Mouse (Mus musculus): ENCODE measurements around the gene Samd1. TPM values are rescaled to one million over a fixed set of nuclear protein-coding genes. Genes with fewer than 3 reads are reported as not detected.
"Not testable (repeated sequence)": the region's sequence is repeated elsewhere in the genome, so short reads cannot be mapped to it uniquely, and the experiment has no call there.

Gene Samd1
- polyA plus RNA-seq, 1 experiment from 2014 or later, result 16.5 TPM

GRCm38 (mm10) chr8:83980250-83980649 is 17.2 kb upstream of the Samd1 start:
- Histone ChIP-seq H3K4me2 (ENCODE audit: low read depth) (no peak overlapping the region), H3K9me3 (ENCODE audit: control insufficient read depth, low read length) (no peaks in the 10 kb centered on the region), H3K4me3 (ENCODE audit: low read depth, low read length) (no peak overlapping the region), H3K9ac (ENCODE audit: low read length) (no peak overlapping the region), H3K4me1 (ENCODE audit: control insufficient read depth, insufficient read depth, low read length) (no peaks in the 10 kb centered on the region), H3K27me3 (ENCODE audit: control insufficient read depth, insufficient read depth, low read length) (no peaks in the 10 kb centered on the region), H3K27ac (ENCODE audit: low read depth, low read length) (no peak overlapping the region), H3K36me3 (ENCODE audit: control insufficient read depth, insufficient read depth, low read length) (peaks cover 18% of the 10 kb centered on the region)
- DNase-seq (ENCODE audit: low spot score), result no peak
- WGBS, result 94% methylated on average over 1 of the region's 1 CpGs
- ATAC-seq (ENCODE audit: insufficient read depth, low FRiP score, low TSS enrichment), result no peak

DNA sequence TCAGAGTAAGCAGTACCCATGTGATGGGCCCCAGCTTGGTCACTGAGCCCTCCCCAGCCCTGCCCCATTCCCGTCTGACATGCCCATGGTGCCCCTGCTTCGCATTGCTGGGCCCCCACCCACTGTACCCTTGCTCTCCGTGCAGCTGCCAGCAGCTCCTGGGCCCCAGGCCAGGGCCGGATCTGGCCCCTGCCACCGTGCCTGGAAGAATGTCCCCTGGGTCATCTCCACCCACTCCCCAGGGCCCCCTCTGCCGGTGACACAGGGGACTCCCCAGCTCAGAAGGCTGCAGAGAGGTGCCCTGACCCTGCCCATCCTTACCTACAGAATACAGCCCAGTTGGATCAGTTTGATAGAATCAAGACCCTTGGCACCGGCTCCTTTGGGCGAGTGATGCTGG is 16.6 kb upstream of the Samd1 start:
- Histone ChIP-seq H3K36me3 (ENCODE audit: control insufficient read depth, insufficient read depth, low read length) (peaks cover 18% of the 10 kb centered on the region), H3K27ac (ENCODE audit: low read depth, low read length) (no peak overlapping the region), H3K9ac (ENCODE audit: low read length) (no peak overlapping the region), H3K4me2 (ENCODE audit: low read depth) (no peak overlapping the region), H3K9me3 (ENCODE audit: control insufficient read depth, low read length) (no peaks in the 10 kb centered on the region), H3K27me3 (ENCODE audit: control insufficient read depth, insufficient read depth, low read length) (no peaks in the 10 kb centered on the region), H3K4me3 (ENCODE audit: low read depth, low read length) (no peak overlapping the region), H3K4me1 (ENCODE audit: control insufficient read depth, insufficient read depth, low read length) (no peaks in the 10 kb centered on the region)
- DNase-seq (ENCODE audit: low spot score), result no peak
- WGBS, result 89% methylated on average over 8 of the region's 8 CpGs
- ATAC-seq (ENCODE audit: insufficient read depth, low FRiP score, low TSS enrichment), result no peak

DNA sequence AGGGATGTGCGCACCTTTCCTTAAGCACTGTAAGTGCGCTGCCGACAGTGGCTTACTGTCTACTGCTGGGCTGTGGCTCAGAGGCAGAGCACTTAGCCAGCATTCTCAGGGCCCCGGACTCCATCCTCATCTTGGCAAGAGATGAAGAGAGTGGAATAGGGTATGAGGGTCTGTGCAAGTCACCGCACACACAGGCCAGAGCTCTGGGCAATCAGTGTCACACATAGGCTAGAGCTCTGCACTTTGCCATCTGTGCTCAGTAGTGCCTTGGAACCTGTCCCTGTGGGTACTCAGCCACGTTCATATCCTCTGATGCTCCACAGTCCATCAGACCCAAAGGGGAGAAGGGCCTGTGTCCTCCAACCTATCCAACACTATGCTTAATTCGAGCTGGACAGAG is 15.9 kb upstream of the Samd1 start:
- H3K4me3 ChIP-seq (ENCODE audit: low read depth, low read length), result no peak overlapping the region
- 95% methylated on average over 7 of the region's 7 CpGs for WGBS
- H3K4me1 ChIP-seq (ENCODE audit: control insufficient read depth, insufficient read depth, low read length), result no peaks in the 10 kb centered on the region
- H3K27me3 ChIP-seq (ENCODE audit: control insufficient read depth, insufficient read depth, low read length), result no peaks in the 10 kb centered on the region
- H3K4me2 ChIP-seq (ENCODE audit: low read depth), result no peak overlapping the region
- no peak overlapping the region for H3K27ac ChIP-seq (ENCODE audit: low read depth, low read length)
- no peaks in the 10 kb centered on the region for H3K9me3 ChIP-seq (ENCODE audit: control insufficient read depth, low read length)
- no peak for ATAC-seq (ENCODE audit: insufficient read depth, low FRiP score, low TSS enrichment)
- H3K36me3 ChIP-seq (ENCODE audit: control insufficient read depth, insufficient read depth, low read length), result peaks cover 22% of the 10 kb centered on the region
- no peak for DNase-seq (ENCODE audit: low spot score)
- no peak overlapping the region for H3K9ac ChIP-seq (ENCODE audit: low read length)

DNA sequence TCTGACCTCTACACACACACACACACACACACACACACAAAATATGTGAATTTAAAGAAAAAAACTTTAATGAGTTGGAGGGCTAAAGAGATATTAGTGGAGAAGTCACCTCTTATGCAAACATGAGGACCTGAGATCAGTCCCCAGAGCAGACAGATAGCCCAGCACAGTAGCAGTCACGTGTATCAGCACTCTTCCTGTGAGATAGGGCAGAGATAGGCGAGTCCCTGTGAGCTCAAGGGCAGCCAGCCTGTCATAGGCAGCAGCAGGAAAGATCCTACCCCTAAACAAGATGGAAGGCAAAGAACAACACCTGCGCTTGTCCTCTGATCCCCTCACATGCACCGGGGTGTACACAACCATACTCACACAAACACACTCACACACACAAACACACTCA is 15.0 kb upstream of the Samd1 start:
- Histone ChIP-seq H3K9ac (ENCODE audit: low read length) (no peak overlapping the region), H3K4me3 (ENCODE audit: low read depth, low read length) (no peak overlapping the region), H3K27ac (ENCODE audit: low read depth, low read length) (no peak overlapping the region), H3K9me3 (ENCODE audit: control insufficient read depth, low read length) (no peaks in the 10 kb centered on the region), H3K4me2 (ENCODE audit: low read depth) (no peak overlapping the region), H3K4me1 (ENCODE audit: control insufficient read depth, insufficient read depth, low read length) (no peaks in the 10 kb centered on the region), H3K36me3 (ENCODE audit: control insufficient read depth, insufficient read depth, low read length) (peaks cover 29% of the 10 kb centered on the region), H3K27me3 (ENCODE audit: control insufficient read depth, insufficient read depth, low read length) (no peaks in the 10 kb centered on the region)
- WGBS, result 86% methylated on average over 4 of the region's 4 CpGs
- ATAC-seq (ENCODE audit: insufficient read depth, low FRiP score, low TSS enrichment) (no peak), DNase-seq (ENCODE audit: low spot score) (no peak)

- not testable (repeated sequence) for ATAC-seq (ENCODE audit: insufficient read depth, low FRiP score, low TSS enrichment); H3K4me3 ChIP-seq (ENCODE audit: low read depth, low read length); H3K4me1 ChIP-seq (ENCODE audit: control insufficient read depth, insufficient read depth, low read length); DNase-seq (ENCODE audit: low spot score); H3K27ac ChIP-seq (ENCODE audit: low read depth, low read length); H3K9me3 ChIP-seq (ENCODE audit: control insufficient read depth, low read length); H3K4me2 ChIP-seq (ENCODE audit: low read depth); H3K9ac ChIP-seq (ENCODE audit: low read length); H3K27me3 ChIP-seq (ENCODE audit: control insufficient read depth, insufficient read depth, low read length)
- WGBS, result 92% methylated on average over 2 of the region's 2 CpGs
- H3K36me3 ChIP-seq (ENCODE audit: control insufficient read depth, insufficient read depth, low read length), result peaks cover 30% of the 10 kb centered on the region
Measured at GRCm38 (mm10) chr8:83983222-83983621, 14.2 kb upstream of the Samd1 start.

DNA sequence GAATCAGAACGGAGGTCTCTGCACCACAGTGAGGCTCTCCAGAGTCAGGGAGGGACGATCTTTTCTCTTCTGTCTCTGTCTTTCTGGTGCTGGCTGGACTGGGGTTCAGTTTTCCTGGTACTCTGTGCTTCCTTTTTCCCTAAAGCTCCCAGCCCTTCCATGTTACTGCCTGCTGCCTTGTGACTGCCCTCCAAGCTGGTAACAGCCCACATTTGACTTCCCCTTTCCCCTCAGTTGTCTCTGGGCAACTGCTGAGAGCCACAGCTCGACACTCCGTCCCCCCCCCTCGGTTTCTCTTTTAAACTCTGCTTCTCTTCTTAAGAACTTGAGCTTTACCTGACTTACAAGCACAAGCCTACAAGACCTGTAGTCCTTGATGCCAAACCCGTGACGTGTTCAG is 8.2 kb upstream of the Samd1 start:
- no peak for DNase-seq (ENCODE audit: low spot score)
- Histone ChIP-seq H3K4me1 (ENCODE audit: control insufficient read depth, insufficient read depth, low read length) (no peaks in the 10 kb centered on the region), H3K4me2 (ENCODE audit: low read depth) (no peak overlapping the region), H3K9me3 (ENCODE audit: control insufficient read depth, low read length) (no peaks in the 10 kb centered on the region), H3K4me3 (ENCODE audit: low read depth, low read length) (no peak overlapping the region), H3K36me3 (ENCODE audit: control insufficient read depth, insufficient read depth, low read length) (peaks cover 29% of the 10 kb centered on the region), H3K27ac (ENCODE audit: low read depth, low read length) (no peak overlapping the region), H3K27me3 (ENCODE audit: control insufficient read depth, insufficient read depth, low read length) (no peaks in the 10 kb centered on the region), H3K9ac (ENCODE audit: low read length) (no peak overlapping the region)
- WGBS, result 91% methylated on average over 7 of the region's 7 CpGs
- ATAC-seq (ENCODE audit: insufficient read depth, low FRiP score, low TSS enrichment), result no peak

DNA sequence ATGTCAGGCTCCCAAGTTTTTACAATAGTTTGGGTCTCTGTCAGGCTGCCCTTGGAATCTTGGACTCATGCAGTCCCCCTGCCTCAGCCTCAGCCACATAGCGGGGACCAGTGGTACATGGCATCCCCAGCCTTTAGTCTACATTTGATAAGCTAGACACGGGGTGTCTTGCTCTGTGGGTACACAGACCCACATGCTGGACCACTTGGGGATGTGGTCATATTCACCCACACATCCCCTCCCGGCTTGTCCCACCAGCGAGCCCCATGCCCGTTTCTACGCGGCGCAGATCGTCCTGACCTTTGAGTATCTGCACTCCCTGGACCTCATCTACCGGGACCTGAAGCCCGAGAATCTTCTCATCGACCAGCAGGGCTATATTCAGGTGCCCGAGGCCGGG is 7.3 kb upstream of the Samd1 start:
- no peaks in the 10 kb centered on the region for H3K27me3 ChIP-seq (ENCODE audit: control insufficient read depth, insufficient read depth, low read length)
- H3K9me3 ChIP-seq (ENCODE audit: control insufficient read depth, low read length), result no peaks in the 10 kb centered on the region
- no peak overlapping the region for H3K9ac ChIP-seq (ENCODE audit: low read length)
- H3K4me2 ChIP-seq (ENCODE audit: low read depth), result no peak overlapping the region
- no peak overlapping the region for H3K27ac ChIP-seq (ENCODE audit: low read depth, low read length)
- no peak for DNase-seq (ENCODE audit: low spot score)
- WGBS, result 93% methylated on average over 14 of the region's 14 CpGs
- peaks cover 29% of the 10 kb centered on the region for H3K36me3 ChIP-seq (ENCODE audit: control insufficient read depth, insufficient read depth, low read length)
- no peak for ATAC-seq (ENCODE audit: insufficient read depth, low FRiP score, low TSS enrichment)
- H3K4me3 ChIP-seq (ENCODE audit: low read depth, low read length), result no peak overlapping the region
- H3K4me1 ChIP-seq (ENCODE audit: control insufficient read depth, insufficient read depth, low read length), result no peaks in the 10 kb centered on the region

GRCm38 (mm10) chr8:83992488-83992887 is 5.0 kb upstream of the Samd1 start:
- no peaks in the 10 kb centered on the region for H3K9me3 ChIP-seq (ENCODE audit: control insufficient read depth, low read length)
- no peaks in the 10 kb centered on the region for H3K4me1 ChIP-seq (ENCODE audit: control insufficient read depth, insufficient read depth, low read length)
- peaks cover 18% of the 10 kb centered on the region for H3K36me3 ChIP-seq (ENCODE audit: control insufficient read depth, insufficient read depth, low read length)
- no peak overlapping the region for H3K4me2 ChIP-seq (ENCODE audit: low read depth)
- no peak overlapping the region for H3K9ac ChIP-seq (ENCODE audit: low read length)
- H3K27ac ChIP-seq (ENCODE audit: low read depth, low read length), result no peak overlapping the region
- ATAC-seq (ENCODE audit: insufficient read depth, low FRiP score, low TSS enrichment), result no peak
- no peak for DNase-seq (ENCODE audit: low spot score)
- no peak overlapping the region for H3K4me3 ChIP-seq (ENCODE audit: low read depth, low read length)
- H3K27me3 ChIP-seq (ENCODE audit: control insufficient read depth, insufficient read depth, low read length), result no peaks in the 10 kb centered on the region
- 85% methylated on average over 2 of the region's 2 CpGs for WGBS

- no peaks in the 10 kb centered on the region for H3K27me3 ChIP-seq (ENCODE audit: control insufficient read depth, insufficient read depth, low read length)
- ATAC-seq (ENCODE audit: insufficient read depth, low FRiP score, low TSS enrichment) (no peak), DNase-seq (ENCODE audit: low spot score) (no peak)
- H3K9me3 ChIP-seq (ENCODE audit: control insufficient read depth, low read length), result no peaks in the 10 kb centered on the region
- H3K9ac ChIP-seq (ENCODE audit: low read length), result no peak overlapping the region
- no peak overlapping the region for H3K4me2 ChIP-seq (ENCODE audit: low read depth)
- no peak overlapping the region for H3K27ac ChIP-seq (ENCODE audit: low read depth, low read length)
- 91% methylated on average over 3 of the region's 3 CpGs for WGBS
- peaks cover 3% of the 10 kb centered on the region; the same call in 1 of the 2 replicates for H3K4me1 ChIP-seq (ENCODE audit: control insufficient read depth, insufficient read depth, low read length)
- peaks cover 17% of the 10 kb centered on the region for H3K36me3 ChIP-seq (ENCODE audit: control insufficient read depth, insufficient read depth, low read length)
- H3K4me3 ChIP-seq (ENCODE audit: low read depth, low read length), result no peak overlapping the region
Measured at GRCm38 (mm10) chr8:83994030-83994429, 3.4 kb upstream of the Samd1 start.
